Mouse (Mus musculus) E14TG2a.4 (cell line): Measurements from ENCODE around the gene Nr1i3.

ENCODE experiments used
- H3K27me3 ChIP-seq: 2 replicates; pipeline ENCODE4 v1.6.1; 2014; ENCODE audit warnings: low read length, control low read depth; ENCODE audit not compliant: insufficient read depth
- H3K36me3 ChIP-seq: 2 replicates; pipeline ENCODE4 v1.6.1; 2014; ENCODE audit warnings: low read length, control low read depth; ENCODE audit not compliant: insufficient read depth
- H3K4me1 ChIP-seq: replicated peaks from 2 replicates; pipeline ENCODE4 v1.6.1; 2014; ENCODE audit warnings: low read depth, low read length, control low read depth
- H3K4me3 ChIP-seq: replicated peaks from 2 replicates; pipeline ENCODE4 v1.5.1; 2014; ENCODE audit warnings: mild to moderate bottlenecking, low read length
- H3K9me3 ChIP-seq: 2 replicates; pipeline ENCODE4 v1.6.1; 2014; ENCODE audit warnings: low read length, control low read depth
- CTCF ChIP-seq: conservative IDR thresholded peaks from 2 replicates; pipeline ENCODE4 v1.5.1; 2014; ENCODE audit warnings: low read length
- NANOG ChIP-seq: IDR thresholded peaks from 2 replicates; pipeline ENCODE4 v1.6.1; 2014; ENCODE audit warnings: borderline replicate concordance, low read length, mixed read lengths
- POU5F1 ChIP-seq: IDR thresholded peaks from 2 replicates; pipeline ENCODE4 v1.6.1; 2014; ENCODE audit warnings: low read length, borderline replicate concordance

The Nr1i3 gene

GRCm38 (mm10) chr1:171269848-171270572 is 56.2 kb downstream of the Nr1i3 start, which contains the start of gene B4galt3:
B4galt3 (plus strand) TSS chr1:171270328.
- Histone ChIP-seq H3K27me3 (peaks cover 4% of the 10 kb centered on the region; the same call in 1 of the 2 replicates), H3K9me3 (no peaks in the 10 kb centered on the region), H3K36me3 (peaks cover 36% of the 10 kb centered on the region), H3K4me1 (peaks cover 38% of the 10 kb centered on the region), H3K4me3 (peak within 1 kb of the TSS; percentile 93)
- TF ChIP-seq NANOG (no peak), CTCF (no peak), POU5F1 (no peak)
